Mouse (Mus musculus): ENCODE data around the gene Pnpo. TPM values are rescaled to one million over a fixed set of nuclear protein-coding genes. Genes with fewer than 3 reads are reported as not detected.

Gene Pnpo
- polyA plus RNA-seq, 1 experiment from 2014 or later = 68.0 TPM

DNA sequence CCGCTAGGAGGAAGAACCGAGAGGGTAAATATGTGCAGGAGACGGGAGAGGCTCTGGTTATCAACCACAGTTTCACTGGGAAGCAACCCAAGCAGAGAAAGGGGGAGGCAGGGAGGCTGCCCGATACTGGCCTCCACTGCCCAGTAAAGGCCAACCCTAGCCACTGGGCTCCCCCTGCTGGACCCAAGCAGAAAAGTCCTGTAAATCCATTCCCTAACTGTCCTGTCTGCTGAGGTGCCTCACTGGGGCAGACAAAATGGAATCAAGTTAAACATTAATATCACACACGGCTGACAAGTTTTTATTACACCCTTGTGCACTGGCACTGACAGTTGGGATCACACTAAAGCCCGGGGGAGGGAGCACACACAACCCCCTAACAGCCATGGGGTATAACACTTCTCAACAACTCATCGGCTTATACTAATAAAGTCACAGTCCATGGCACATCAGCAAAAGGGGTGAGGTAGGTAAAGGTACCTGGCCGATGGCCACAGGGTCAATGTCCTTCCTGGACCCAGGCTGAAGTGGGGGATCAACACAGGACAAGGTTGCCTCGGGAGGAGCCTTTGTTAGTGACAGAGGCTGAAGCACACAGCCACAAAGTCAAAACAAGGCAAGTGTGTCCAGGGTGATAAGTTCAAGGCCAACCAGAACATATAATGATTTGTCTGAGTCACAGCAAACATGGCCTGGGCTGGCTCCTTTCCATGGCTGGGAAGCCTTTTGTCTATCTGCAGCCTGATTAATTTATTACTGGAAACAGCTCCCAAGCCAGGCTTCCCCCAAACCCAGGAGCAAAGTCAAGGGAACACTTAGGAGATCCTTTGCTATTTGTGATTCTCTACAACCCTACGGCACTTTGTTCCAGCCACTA lies 6.0 kb downstream of the Pnpo start:
- Histone ChIP-seq H3K4me3 (ENCODE audit: low read depth, low read length) (no peak overlapping the region), H3K9ac (ENCODE audit: low read depth, low read length) (no peak overlapping the region), H3K4me1 (ENCODE audit: control insufficient read depth, insufficient read depth, low read length) (peaks cover 7% of the 10 kb centered on the region), H3K4me2 (no peak overlapping the region), H3K27me3 (ENCODE audit: control insufficient read depth, insufficient read depth, low read length) (no peaks in the 10 kb centered on the region), H3K9me3 (replicated peaks; ENCODE audit: control insufficient read depth, low read length) (no peaks in the 10 kb centered on the region), H3K27ac (ENCODE audit: low read depth, low read length) (peak overlapping the region; percentile 22; the same call in 1 of the 2 replicates), H3K36me3 (ENCODE audit: control insufficient read depth, insufficient read depth, low read length) (no peaks in the 10 kb centered on the region; the same call in 1 of the 2 replicates)
- ATAC-seq (replicated peaks; ENCODE audit: insufficient number of reproducible peaks, low FRiP score, low TSS enrichment) = no peak; the same call in 1 of the 2 replicates
- WGBS (ENCODE audit: insufficient replicate concordance) = 46% methylated on average over 10 of the region's 10 CpGs

DNA sequence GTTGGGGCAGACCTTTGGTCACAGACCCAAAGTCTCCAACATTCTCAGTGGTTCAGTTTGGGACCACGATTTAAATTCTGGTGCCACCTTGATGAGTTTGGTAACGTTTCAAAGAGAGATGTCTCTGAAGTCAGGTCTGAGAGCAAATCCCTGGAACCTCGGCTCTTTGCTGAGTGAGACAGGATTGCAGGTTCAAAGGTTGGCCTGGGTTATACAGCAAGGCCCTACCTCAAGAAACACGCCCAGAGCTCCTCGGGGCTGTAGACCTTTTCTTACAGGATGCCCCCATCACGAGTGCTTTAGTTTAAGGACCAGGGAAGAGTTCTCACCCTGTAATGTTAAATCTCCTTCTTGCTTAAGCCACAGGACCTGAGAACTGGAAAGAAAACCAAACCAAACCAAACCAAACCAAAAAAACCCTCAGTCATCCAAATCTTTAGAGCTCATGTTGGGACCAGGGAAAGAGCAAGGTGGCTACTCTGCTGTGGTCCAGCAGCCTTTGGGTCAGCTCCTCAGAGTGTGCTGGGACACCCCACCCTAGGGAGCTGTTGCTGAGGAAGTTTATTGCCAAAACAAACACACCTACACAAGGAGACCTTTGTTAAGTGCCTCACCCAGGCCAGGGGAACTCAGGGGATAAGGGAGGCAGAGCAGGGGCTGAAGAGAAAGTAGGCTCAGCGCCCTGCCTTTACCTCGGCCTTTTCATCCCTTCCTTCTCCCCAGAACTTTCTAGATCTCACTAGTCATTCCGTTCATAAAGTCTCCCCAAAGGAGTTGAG lies 7.7 kb downstream of the Pnpo start:
- Histone ChIP-seq H3K36me3 (ENCODE audit: control insufficient read depth, insufficient read depth, low read length) (no peaks in the 10 kb centered on the region; the same call in 1 of the 2 replicates), H3K4me3 (ENCODE audit: low read depth, low read length) (no peak overlapping the region), H3K27me3 (ENCODE audit: control insufficient read depth, insufficient read depth, low read length) (no peaks in the 10 kb centered on the region), H3K9me3 (replicated peaks; ENCODE audit: control insufficient read depth, low read length) (no peaks in the 10 kb centered on the region), H3K4me1 (ENCODE audit: control insufficient read depth, insufficient read depth, low read length) (peaks cover 7% of the 10 kb centered on the region), H3K27ac (ENCODE audit: low read depth, low read length) (no peak overlapping the region), H3K9ac (ENCODE audit: low read depth, low read length) (no peak overlapping the region), H3K4me2 (no peak overlapping the region)
- WGBS (ENCODE audit: insufficient replicate concordance) = 81% methylated on average over 9 of the region's 9 CpGs
- ATAC-seq (replicated peaks; ENCODE audit: insufficient number of reproducible peaks, low FRiP score, low TSS enrichment) = no peak

DNA sequence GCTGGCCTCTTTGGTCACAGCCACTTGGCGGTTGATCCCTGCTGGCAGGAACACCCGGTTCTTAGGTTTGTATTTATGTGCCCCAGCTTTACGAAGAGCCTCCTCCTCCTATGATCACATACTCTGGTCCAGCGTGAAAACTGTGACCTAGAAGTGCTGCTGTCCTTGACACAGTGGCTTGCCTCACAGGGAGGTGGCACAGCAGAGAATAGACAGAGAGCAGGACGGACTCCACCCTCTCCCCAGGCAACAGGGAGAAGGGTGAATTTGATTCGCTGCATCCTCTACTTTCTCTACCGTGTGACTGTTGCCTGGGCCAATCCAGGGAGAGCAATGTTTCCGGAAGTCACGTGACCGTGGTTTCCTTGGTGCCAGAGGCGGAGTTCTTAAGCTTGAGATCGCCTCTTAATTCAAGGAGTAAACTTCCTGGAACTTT lies 8.8 kb downstream of the Pnpo start:
- peaks cover 3% of the 10 kb centered on the region for H3K27me3 ChIP-seq (ENCODE audit: control insufficient read depth, insufficient read depth, low read length)
- peak overlapping the region; percentile 70 for H3K27ac ChIP-seq (ENCODE audit: low read depth, low read length)
- H3K4me3 ChIP-seq (ENCODE audit: low read depth, low read length) = peak overlapping the region; percentile 15; the same call in 1 of the 2 replicates
- no peaks in the 10 kb centered on the region for H3K9me3 ChIP-seq (replicated peaks; ENCODE audit: control insufficient read depth, low read length)
- 0 out of 2 replicates have a peak overlapping the region, but pooled peaks have one; percentile 17 for H3K9ac ChIP-seq (ENCODE audit: low read depth, low read length)
- peak overlapping the region; percentile 50 for H3K4me2 ChIP-seq
- peaks cover 7% of the 10 kb centered on the region for H3K4me1 ChIP-seq (ENCODE audit: control insufficient read depth, insufficient read depth, low read length)
- no peaks in the 10 kb centered on the region; the same call in 1 of the 2 replicates for H3K36me3 ChIP-seq (ENCODE audit: control insufficient read depth, insufficient read depth, low read length)
- ATAC-seq (replicated peaks; ENCODE audit: insufficient number of reproducible peaks, low FRiP score, low TSS enrichment) = peak; percentile 90
- 17% methylated on average over 12 of the region's 12 CpGs for WGBS (ENCODE audit: insufficient replicate concordance)

DNA sequence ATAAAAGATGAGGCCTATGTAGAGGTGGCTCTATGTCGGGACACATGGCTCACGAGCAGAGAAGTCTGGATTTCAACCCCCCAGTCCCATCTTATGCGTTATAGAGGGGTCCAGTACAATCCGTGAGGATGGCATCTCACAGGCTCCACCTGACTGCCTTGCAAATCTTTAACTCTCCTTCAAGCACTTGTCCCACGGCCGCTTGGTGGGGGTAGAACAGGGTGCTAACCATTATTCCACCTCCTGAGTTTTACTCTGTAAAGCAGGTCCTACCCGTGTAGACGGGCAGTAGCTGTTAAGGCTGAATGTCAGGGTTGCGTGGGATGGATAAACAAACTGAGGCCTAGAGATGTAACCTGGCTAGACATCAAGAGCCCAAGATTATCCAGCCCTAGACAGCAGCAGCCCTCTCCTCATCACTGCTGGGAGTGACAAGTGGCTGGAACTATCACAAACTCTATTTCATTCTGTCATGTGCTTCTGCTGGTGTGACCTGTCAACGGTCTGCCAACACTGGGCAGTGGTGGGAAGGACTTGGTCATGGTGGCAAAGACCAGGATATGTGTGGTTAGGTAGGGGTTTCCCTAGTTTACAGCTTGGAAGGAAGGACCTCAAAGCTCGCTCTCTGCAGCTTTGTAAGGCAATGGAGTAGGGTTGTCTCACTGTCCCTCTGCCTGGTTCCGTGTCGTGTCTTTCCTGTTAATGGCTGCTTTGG lies 10.1 kb downstream of the Pnpo start:
- H3K4me1 ChIP-seq (ENCODE audit: control insufficient read depth, insufficient read depth, low read length) = peaks cover 7% of the 10 kb centered on the region
- no peak for ATAC-seq (replicated peaks; ENCODE audit: insufficient number of reproducible peaks, low FRiP score, low TSS enrichment)
- WGBS (ENCODE audit: insufficient replicate concordance) = 86% methylated on average over 13 of the region's 13 CpGs

DNA sequence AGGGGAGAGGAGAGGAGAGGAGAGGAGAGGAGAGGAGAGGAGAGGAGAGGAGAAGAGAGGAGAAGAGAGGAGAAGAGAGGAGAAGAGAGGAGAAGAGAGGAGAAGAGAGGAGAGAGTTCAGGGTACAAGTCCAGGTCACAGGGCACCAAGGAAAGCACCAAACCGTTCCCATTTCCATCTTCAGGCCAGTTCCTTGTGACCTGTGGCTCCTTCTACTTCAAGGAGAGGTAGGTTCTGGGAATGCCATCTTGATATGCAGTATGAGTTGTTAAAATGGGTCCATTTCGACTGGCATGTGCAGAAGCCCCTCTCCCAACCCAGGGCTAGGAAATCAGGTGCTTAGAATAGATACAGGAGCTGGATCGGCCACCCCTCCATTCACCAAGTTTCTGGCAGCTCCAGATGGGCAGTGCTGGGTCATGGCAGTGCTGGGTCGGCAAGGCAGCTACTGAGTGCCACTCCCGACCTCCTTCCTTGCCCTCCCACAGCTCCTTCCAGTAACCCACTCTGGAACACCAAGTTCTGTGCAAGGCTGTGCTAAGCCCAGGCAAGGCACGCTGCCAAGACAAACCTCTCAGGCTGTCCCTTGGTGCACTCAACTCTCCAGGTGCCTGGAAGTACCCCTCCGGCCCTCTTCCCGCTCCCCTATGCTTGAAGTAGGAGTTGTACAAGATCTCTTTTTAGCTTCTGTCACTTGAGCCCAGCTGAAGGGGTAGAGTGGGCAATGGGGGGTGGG lies 12.3 kb downstream of the Pnpo start:
- Histone ChIP-seq H3K9ac (ENCODE audit: low read depth, low read length) (0 out of 2 replicates have a peak overlapping the region, but pooled peaks have one; percentile 6), H3K9me3 (replicated peaks; ENCODE audit: control insufficient read depth, low read length) (no peaks in the 10 kb centered on the region), H3K27ac (ENCODE audit: low read depth, low read length) (no peak overlapping the region), H3K36me3 (ENCODE audit: control insufficient read depth, insufficient read depth, low read length) (no peaks in the 10 kb centered on the region), H3K4me2 (no peak overlapping the region), H3K4me3 (ENCODE audit: low read depth, low read length) (no peak overlapping the region), H3K4me1 (ENCODE audit: control insufficient read depth, insufficient read depth, low read length) (peaks cover 7% of the 10 kb centered on the region), H3K27me3 (ENCODE audit: control insufficient read depth, insufficient read depth, low read length) (peaks cover 26% of the 10 kb centered on the region)
- 50% methylated on average over 8 of the region's 8 CpGs for WGBS (ENCODE audit: insufficient replicate concordance)
- no peak for ATAC-seq (replicated peaks; ENCODE audit: insufficient number of reproducible peaks, low FRiP score, low TSS enrichment)

More for the DNA sequence above, 10.1 kb downstream of the Pnpo start:
- Histone ChIP-seq H3K4me2 (no peak overlapping the region), H3K9me3 (replicated peaks; ENCODE audit: control insufficient read depth, low read length) (no peaks in the 10 kb centered on the region), H3K27ac (ENCODE audit: low read depth, low read length) (no peak overlapping the region), H3K27me3 (ENCODE audit: control insufficient read depth, insufficient read depth, low read length) (peaks cover 15% of the 10 kb centered on the region), H3K4me3 (ENCODE audit: low read depth, low read length) (no peak overlapping the region), H3K36me3 (ENCODE audit: control insufficient read depth, insufficient read depth, low read length) (no peaks in the 10 kb centered on the region), H3K9ac (ENCODE audit: low read depth, low read length) (no peak overlapping the region)

DNA sequence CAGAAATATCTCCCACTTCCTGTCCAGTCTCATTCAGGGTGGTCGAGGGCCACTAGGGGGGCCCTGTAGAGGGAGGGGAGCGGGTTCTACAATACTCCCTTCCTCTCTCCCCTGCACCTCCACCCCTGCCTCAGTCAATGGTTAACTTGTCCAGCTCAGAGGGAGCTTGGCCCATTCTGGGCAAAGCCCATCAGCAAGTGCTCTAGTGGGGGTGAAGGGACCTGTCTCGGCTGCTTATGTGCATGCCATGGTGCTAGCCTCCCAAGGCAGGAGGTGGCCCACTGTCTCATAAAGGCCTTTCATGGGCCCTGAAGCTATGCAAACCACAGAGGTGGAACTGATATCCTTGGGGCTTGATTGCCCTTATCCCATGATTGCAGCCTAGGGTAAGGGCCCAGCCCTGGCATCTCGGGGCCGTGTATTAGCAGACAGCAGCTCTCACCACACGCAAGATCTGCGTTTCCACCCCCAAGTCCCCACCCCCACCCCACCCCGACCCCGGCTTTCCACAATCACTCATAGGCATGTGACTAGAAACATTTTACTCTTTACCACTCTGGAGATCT lies 13.9 kb downstream of the Pnpo start:
- H3K36me3 ChIP-seq (ENCODE audit: control insufficient read depth, insufficient read depth, low read length) = no peaks in the 10 kb centered on the region
- H3K9me3 ChIP-seq (replicated peaks; ENCODE audit: control insufficient read depth, low read length) = no peaks in the 10 kb centered on the region
- H3K9ac ChIP-seq (ENCODE audit: low read depth, low read length) = no peak overlapping the region
- H3K4me2 ChIP-seq = no peak overlapping the region
- no peak for ATAC-seq (replicated peaks; ENCODE audit: insufficient number of reproducible peaks, low FRiP score, low TSS enrichment)
- no peak overlapping the region for H3K27ac ChIP-seq (ENCODE audit: low read depth, low read length)
- WGBS (ENCODE audit: insufficient replicate concordance) = 57% methylated on average over 9 of the region's 9 CpGs
- no peak overlapping the region for H3K4me3 ChIP-seq (ENCODE audit: low read depth, low read length)
- peaks cover 5% of the 10 kb centered on the region for H3K4me1 ChIP-seq (ENCODE audit: control insufficient read depth, insufficient read depth, low read length)
- peaks cover 26% of the 10 kb centered on the region for H3K27me3 ChIP-seq (ENCODE audit: control insufficient read depth, insufficient read depth, low read length)

DNA sequence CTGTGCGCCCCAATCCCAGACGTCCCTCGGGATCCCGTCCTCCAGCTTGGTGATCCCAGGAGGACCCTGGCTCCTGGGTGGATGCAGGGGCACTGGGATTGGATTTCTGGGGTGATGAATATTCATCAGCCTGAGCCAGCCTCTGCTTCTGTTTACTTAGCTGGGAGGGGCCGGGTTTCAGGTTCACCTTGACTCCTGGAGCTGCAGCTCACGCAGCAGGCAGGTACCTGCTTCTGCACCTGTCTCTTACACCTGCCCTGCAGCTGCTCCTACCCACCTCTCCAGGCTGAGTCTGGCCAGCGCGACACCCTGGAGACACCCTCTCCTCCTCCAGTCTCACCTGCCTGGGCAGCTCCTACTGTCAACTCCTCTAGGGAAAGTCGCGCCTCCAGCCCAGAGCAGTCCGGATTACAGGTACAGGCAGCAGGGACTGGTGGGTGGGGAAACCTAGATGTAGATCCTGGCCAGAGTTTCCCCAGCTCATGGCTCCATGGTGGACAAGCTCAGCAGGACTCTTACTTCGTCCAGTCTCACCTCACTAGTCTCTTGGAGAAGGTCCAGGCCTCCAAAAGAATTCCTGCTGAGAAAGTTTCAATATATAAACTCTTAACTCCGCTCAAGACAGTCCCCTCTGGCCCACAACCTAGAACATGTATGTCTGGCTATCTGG lies 14.6 kb downstream of the Pnpo start:
- no peaks in the 10 kb centered on the region for H3K36me3 ChIP-seq (ENCODE audit: control insufficient read depth, insufficient read depth, low read length)
- no peak overlapping the region for H3K4me3 ChIP-seq (ENCODE audit: low read depth, low read length)
- no peak overlapping the region for H3K9ac ChIP-seq (ENCODE audit: low read depth, low read length)
- WGBS (ENCODE audit: insufficient replicate concordance) = 11% methylated on average over 13 of the region's 13 CpGs
- ATAC-seq (replicated peaks; ENCODE audit: insufficient number of reproducible peaks, low FRiP score, low TSS enrichment) = no peak
- no peaks in the 10 kb centered on the region for H3K4me1 ChIP-seq (ENCODE audit: control insufficient read depth, insufficient read depth, low read length)
- H3K9me3 ChIP-seq (replicated peaks; ENCODE audit: control insufficient read depth, low read length) = no peaks in the 10 kb centered on the region
- H3K4me2 ChIP-seq = no peak overlapping the region
- no peak overlapping the region for H3K27ac ChIP-seq (ENCODE audit: low read depth, low read length)
- H3K27me3 ChIP-seq (ENCODE audit: control insufficient read depth, insufficient read depth, low read length) = peaks cover 26% of the 10 kb centered on the region
